Mouse (Mus musculus): ENCODE measurements at regions not wholly inside any gene's neighbourhood (a gene's known extent, or its start where the extent isn't known, plus 50 kb on each side); places are given as distances from the start of the nearest gene placed in this dataset.

DNA sequence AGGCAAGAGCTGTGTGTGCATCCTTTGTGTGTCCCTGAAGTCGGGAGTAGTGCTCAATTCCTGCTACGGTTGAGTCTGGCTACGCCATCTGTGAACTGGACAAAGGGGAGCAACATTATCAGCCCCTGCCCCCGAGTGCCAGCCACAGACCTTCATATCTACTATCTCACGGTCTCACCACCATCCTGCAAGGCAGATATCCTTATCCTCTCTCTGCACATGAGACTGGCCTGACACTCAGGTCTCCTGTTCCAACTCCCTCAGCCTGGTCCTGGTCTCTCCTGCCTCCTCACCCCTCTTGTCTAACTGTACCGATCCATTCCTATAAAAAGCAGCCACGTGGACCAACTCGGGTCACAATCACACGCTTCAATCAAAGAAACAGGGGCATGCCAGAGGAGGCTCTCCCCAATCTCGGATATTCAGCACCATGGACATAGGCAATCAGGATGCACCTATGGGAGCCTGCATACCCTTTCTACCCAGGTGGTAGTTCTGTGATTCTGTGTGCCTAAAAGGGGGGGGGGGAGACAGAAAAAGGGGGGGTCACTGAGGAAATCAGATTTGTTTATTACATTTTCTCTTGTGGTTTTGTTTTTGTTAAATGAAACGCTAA is 94.0 kb downstream of the Mrm1 start:
- TF ChIP-seq E2F4 (IDR thresholded peaks at IDR 0.05; ENCODE audit: insufficient read depth), result no peak
- peak; percentile 56 for TF ChIP-seq REST (IDR thresholded peaks at IDR 0.05; ENCODE audit: insufficient read depth, insufficient read length)
- TF ChIP-seq POLR2A (IDR thresholded peaks at IDR 0.05; ENCODE audit: insufficient read length, low read depth), result no peak
- TF ChIP-seq POLR2AphosphoS2 (IDR thresholded peaks at IDR 0.05; ENCODE audit: insufficient read length, low read depth), result no peak
- TF ChIP-seq MYOD1 (IDR thresholded peaks at IDR 0.05; ENCODE audit: control insufficient read depth in 1 of 3, insufficient read length in 2 of 3, low read depth in 2 of 3), result no peak
- no peak for TF ChIP-seq SRF (IDR thresholded peaks at IDR 0.05; ENCODE audit: control insufficient read depth, insufficient read length, low read depth)
- TF ChIP-seq MYOG (IDR thresholded peaks at IDR 0.05; ENCODE audit: control insufficient read depth in 1 of 3, insufficient read depth in 1 of 3, insufficient read length in 2 of 3, low read depth in 2 of 3), result no peak
